8 mouse cellular contexts compared by ENCODE assay signal in the genomic region with DNA sequence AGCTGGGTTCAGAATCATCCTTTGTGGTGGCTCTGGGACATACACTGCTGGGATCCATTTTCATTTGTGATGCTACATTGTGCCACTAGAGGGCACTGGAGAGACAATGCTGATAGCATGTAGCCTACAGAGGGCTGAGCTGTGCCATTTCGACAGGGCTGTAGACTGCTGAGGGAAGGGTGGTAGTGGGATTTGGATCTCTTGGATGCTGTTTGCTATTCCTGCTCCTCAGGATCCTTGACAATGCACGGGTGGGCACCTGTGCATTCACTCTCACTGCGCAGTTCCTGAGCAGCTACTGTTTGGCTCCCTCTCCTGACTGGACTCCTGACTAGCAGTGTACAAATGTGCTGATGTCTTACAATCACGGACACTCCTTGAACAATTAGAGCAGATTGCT. TPM values are rescaled to one million over a fixed set of nuclear protein-coding genes. Genes with fewer than 3 reads are reported as not detected.
DNase-seq lines count a peak whose midpoint lies in the region; ATAC-seq and TF ChIP-seq lines count a peak whose summit lies in the region.

No protein-coding gene starts in this region.

- TF ChIP-seq EP300 in stomach, postnatal 0 days (optimal IDR thresholded peaks at IDR 0.05) = no peak

- H3K9ac ChIP-seq in heart, embryonic 12.5 days = no peak overlapping the region
- H3K9ac ChIP-seq in liver, embryonic 12.5 days = no peak overlapping the region
- H3K9ac ChIP-seq in neural tube, embryonic 11.5 days (ENCODE audit: low read length) = no peak overlapping the region
- 0 out of 2 replicates have a peak overlapping the region, but pooled peaks have one; percentile 23 for H3K9ac ChIP-seq in stomach, postnatal 0 days (ENCODE audit: low read length)

- no peak overlapping the region for H3K4me2 ChIP-seq in heart, embryonic 12.5 days
- H3K4me2 ChIP-seq in liver, embryonic 12.5 days = peak overlapping the region; percentile 34
- H3K4me2 ChIP-seq in neural tube, embryonic 11.5 days (ENCODE audit: low read depth) = no peak overlapping the region
- H3K4me2 ChIP-seq in stomach, postnatal 0 days (replicated peaks; ENCODE audit: low read depth) = no peak overlapping the region

- H3K36me3 ChIP-seq in heart, embryonic 12.5 days = peaks cover 29% of the 10 kb centered on the region
- no peaks in the 10 kb centered on the region for H3K36me3 ChIP-seq in liver, embryonic 12.5 days
- H3K36me3 ChIP-seq in neural tube, embryonic 11.5 days (ENCODE audit: control insufficient read depth, insufficient read depth, low read length) = peaks cover 14% of the 10 kb centered on the region
- H3K36me3 ChIP-seq in stomach, postnatal 0 days (ENCODE audit: control insufficient read depth, insufficient read depth, low read length) = peaks cover 3% of the 10 kb centered on the region; the same call in 1 of the 2 replicates

- ATAC-seq in heart, embryonic 12.5 days (ENCODE audit: insufficient number of reproducible peaks, low FRiP score) = peak; percentile 77; the same call in 1 of the 2 replicates
- ATAC-seq in liver, embryonic 12.5 days = peak; percentile 65
- peak; percentile 38; the same call in 1 of the 2 replicates for ATAC-seq in neural tube, embryonic 11.5 days (ENCODE audit: insufficient read depth, low FRiP score, low TSS enrichment)
- ATAC-seq in stomach, postnatal 0 days (ENCODE audit: low FRiP score, low TSS enrichment) = peak; percentile 72

- DNase-seq in CD4-positive, CD25-positive, alpha-beta regulatory T cell, adult 2 months (ENCODE audit: low read depth, low spot score) = peak; percentile 89
- peak; percentile 68 to 76 for DNase-seq in adrenal gland, postnatal 36 days
- DNase-seq in kidney, postnatal 10 days = peak; percentile 88
- DNase-seq in neural tube, embryonic 11.5 days (ENCODE audit: low spot score) = peak; percentile 70
- DNase-seq in stomach, postnatal 0 days (ENCODE audit: low spot score) = peak; percentile 76

- H3K4me3 ChIP-seq in embryonic fibroblast, embryonic 13.5 days (ENCODE audit: insufficient read depth, low read length) = no peak overlapping the region
- H3K4me3 ChIP-seq in heart, embryonic 12.5 days = no peak overlapping the region
- H3K4me3 ChIP-seq in liver, embryonic 12.5 days = no peak overlapping the region
- no peak overlapping the region for H3K4me3 ChIP-seq in neural tube, embryonic 11.5 days (ENCODE audit: low read depth, low read length)
- H3K4me3 ChIP-seq in stomach, postnatal 0 days (ENCODE audit: low read depth, low read length) = no peak overlapping the region

- TF ChIP-seq CTCF in embryonic fibroblast, embryonic 13.5 days (IDR thresholded peaks at IDR 0.05; ENCODE audit: borderline replicate concordance, insufficient read depth, low read length) = peak; percentile 69; the same call in 1 of the 2 replicates
- TF ChIP-seq CTCF in stomach, postnatal 0 days (IDR thresholded peaks at IDR 0.05; ENCODE audit: low read depth) = peak; percentile 99

- no peak for TF ChIP-seq POLR2A in embryonic fibroblast, embryonic 13.5 days (IDR thresholded peaks at IDR 0.05; ENCODE audit: low read depth, low read length)

- WGBS in heart, embryonic 12.5 days = 34% methylated on average over 4 of the region's 4 CpGs
- WGBS in liver, embryonic 12.5 days (ENCODE audit: insufficient replicate concordance) = 20% methylated on average over 4 of the region's 4 CpGs
- 38% methylated on average over 4 of the region's 4 CpGs for WGBS in neural tube, embryonic 11.5 days
- 23% methylated on average over 4 of the region's 4 CpGs for WGBS in stomach, postnatal 0 days

- no peak overlapping the region for H3K27ac ChIP-seq in embryonic fibroblast, embryonic 13.5 days (ENCODE audit: insufficient read depth, low read length)
- peak overlapping the region; percentile 67; the same call in 1 of the 2 replicates for H3K27ac ChIP-seq in heart, embryonic 12.5 days (ENCODE audit: poor library complexity, severe bottlenecking)
- no peak overlapping the region for H3K27ac ChIP-seq in liver, embryonic 12.5 days
- H3K27ac ChIP-seq in neural tube, embryonic 11.5 days (ENCODE audit: low read depth, low read length) = no peak overlapping the region
- no peak overlapping the region for H3K27ac ChIP-seq in stomach, postnatal 0 days (replicated peaks)

- no peaks in the 10 kb centered on the region for H3K4me1 ChIP-seq in embryonic fibroblast, embryonic 13.5 days (ENCODE audit: control insufficient read depth, insufficient read depth, low read length)
- peaks cover 35% of the 10 kb centered on the region for H3K4me1 ChIP-seq in heart, embryonic 12.5 days (replicated peaks)
- peaks cover 76% of the 10 kb centered on the region for H3K4me1 ChIP-seq in liver, embryonic 12.5 days
- no peaks in the 10 kb centered on the region for H3K4me1 ChIP-seq in neural tube, embryonic 11.5 days (ENCODE audit: control insufficient read depth, insufficient read depth, low read length)
- H3K4me1 ChIP-seq in stomach, postnatal 0 days (replicated peaks; ENCODE audit: control insufficient read depth, insufficient read depth) = no peaks in the 10 kb centered on the region

- H3K9me3 ChIP-seq in heart, embryonic 12.5 days (replicated peaks) = no peaks in the 10 kb centered on the region
- H3K9me3 ChIP-seq in liver, embryonic 12.5 days (replicated peaks) = no peaks in the 10 kb centered on the region
- no peaks in the 10 kb centered on the region for H3K9me3 ChIP-seq in neural tube, embryonic 11.5 days (ENCODE audit: control insufficient read depth, low read length)
- no peaks in the 10 kb centered on the region for H3K9me3 ChIP-seq in stomach, postnatal 0 days (ENCODE audit: control insufficient read depth, low read length)

- H3K27me3 ChIP-seq in heart, embryonic 12.5 days (replicated peaks) = no peaks in the 10 kb centered on the region
- H3K27me3 ChIP-seq in liver, embryonic 12.5 days (replicated peaks) = 0 out of 2 replicates have a peak, but pooled peaks cover 7% of the 10 kb centered on the region
- no peaks in the 10 kb centered on the region for H3K27me3 ChIP-seq in neural tube, embryonic 11.5 days (ENCODE audit: control insufficient read depth, insufficient read depth, low read length)
- H3K27me3 ChIP-seq in stomach, postnatal 0 days (ENCODE audit: control insufficient read depth, insufficient read depth, low read length) = no peaks in the 10 kb centered on the region

RNA-seq across cellular contexts. Expression of a gene that starts 23.9 kb away (rescaled TPM):
- 10 to 100 TPM; 16.7 to 23.8 TPM for total RNA-seq in adrenal gland, postnatal 36 days (2021)
- polyA plus RNA-seq in embryonic fibroblast, embryonic 13.5 days (2011; ENCODE audit: insufficient read length, low read depth, missing spikeins) = 10.1 and 10.9 TPM in 2 replicates
- polyA plus RNA-seq in heart, embryonic 12.5 days (2016; fragmentation: Nextera tagmentation; extraction: Ambion mirVana) = 16.9 and 18.0 TPM in 2 replicates
- 20.4 and 21.3 TPM in 2 replicates for polyA plus RNA-seq in liver, embryonic 12.5 days (2016; fragmentation: Nextera tagmentation; extraction: Ambion mirVana)
- polyA plus RNA-seq in neural tube, embryonic 11.5 days (2014; fragmentation: Nextera tagmentation; extraction: Ambion mirVana) = 21.0 and 23.3 TPM in 2 replicates
- 12.5 and 13.7 TPM in 2 replicates for polyA plus RNA-seq in stomach, postnatal 0 days (2015; fragmentation: Nextera tagmentation; extraction: Ambion mirVana)

RNA-seq across cellular contexts. Expression of a gene that starts 57.2 kb away (rescaled TPM):
- total RNA-seq in adrenal gland, postnatal 36 days (2021) = not detected
- not detected in 2 replicates for polyA plus RNA-seq in embryonic fibroblast, embryonic 13.5 days (2011; ENCODE audit: insufficient read length, low read depth, missing spikeins)
- 0.08 and 0.17 TPM in 2 replicates for polyA plus RNA-seq in heart, embryonic 12.5 days (2016; fragmentation: Nextera tagmentation; extraction: Ambion mirVana)
- 0.36 and 0.49 TPM in 2 replicates for polyA plus RNA-seq in liver, embryonic 12.5 days (2016; fragmentation: Nextera tagmentation; extraction: Ambion mirVana)
- not detected in 2 replicates for polyA plus RNA-seq in neural tube, embryonic 11.5 days (2014; fragmentation: Nextera tagmentation; extraction: Ambion mirVana)
- 0.06 TPM in 1 of 2 replicates, not detected in the other for polyA plus RNA-seq in stomach, postnatal 0 days (2015; fragmentation: Nextera tagmentation; extraction: Ambion mirVana)

RNA-seq across cellular contexts. Expression of a gene that starts 59.8 kb away (rescaled TPM):
- 10 to 100 TPM; 17.9 to 21.9 TPM for total RNA-seq in adrenal gland, postnatal 36 days (2021)
- polyA plus RNA-seq in embryonic fibroblast, embryonic 13.5 days (2011; ENCODE audit: insufficient read length, low read depth, missing spikeins) = 20.7 and 22.6 TPM in 2 replicates
- polyA plus RNA-seq in heart, embryonic 12.5 days (2016; fragmentation: Nextera tagmentation; extraction: Ambion mirVana) = 15.4 and 15.5 TPM in 2 replicates
- polyA plus RNA-seq in liver, embryonic 12.5 days (2016; fragmentation: Nextera tagmentation; extraction: Ambion mirVana) = 4.2 and 4.3 TPM in 2 replicates
- polyA plus RNA-seq in neural tube, embryonic 11.5 days (2014; fragmentation: Nextera tagmentation; extraction: Ambion mirVana) = 24.4 and 24.8 TPM in 2 replicates
- 4.5 and 5.1 TPM in 2 replicates for polyA plus RNA-seq in stomach, postnatal 0 days (2015; fragmentation: Nextera tagmentation; extraction: Ambion mirVana)
